In genomic region chr7:100950481-100951010, GRCm38 (mm10) we compare ENCODE assay signal across 7 mouse cellular contexts. TPM values are rescaled to one million over a fixed set of nuclear protein-coding genes. Genes with fewer than 3 reads are reported as not detected.
DNase-seq lines count a peak whose midpoint lies in the region; ATAC-seq lines count a peak whose summit lies in the region.

No protein-coding gene starts in this region.

- H3K9ac ChIP-seq in intestine, embryonic 15.5 days = no peak overlapping the region

- H3K27ac ChIP-seq in intestine, embryonic 15.5 days = peak overlapping the region; percentile 68

- peaks cover 20% of the 10 kb centered on the region for H3K4me1 ChIP-seq in intestine, embryonic 15.5 days (replicated peaks)

- intact Hi-C loops in left cerebral cortex, postnatal 36 days (cut with DNase I) = no loop called here

- no peak overlapping the region for H3K4me2 ChIP-seq in intestine, embryonic 15.5 days (replicated peaks)

- no peaks in the 10 kb centered on the region for H3K36me3 ChIP-seq in intestine, embryonic 15.5 days

- no peaks in the 10 kb centered on the region for H3K27me3 ChIP-seq in intestine, embryonic 15.5 days (replicated peaks)

- 38% methylated on average over 12 of the region's 12 CpGs for WGBS in intestine, embryonic 15.5 days

- peak; percentile 14 for DNase-seq in 3134 (ENCODE audit: extremely low read depth, insufficient read length, low spot score)
- DNase-seq in CD4-positive helper T cell, adult 2 months (ENCODE audit: low read depth, low spot score) = peak; percentile 15
- DNase-seq in lung, postnatal 36 days = peak; percentile 72
- no peak for DNase-seq in Muller cell, postnatal 12 days (ENCODE audit: inconsistent ontology term)
- DNase-seq in left cerebral cortex, postnatal 36 days (ENCODE audit: low spot score in 2 of 2) = no peak
- no peak for DNase-seq in testis, postnatal 14 days (ENCODE audit: low spot score)

- no peaks in the 10 kb centered on the region for H3K9me3 ChIP-seq in intestine, embryonic 15.5 days

- H3K4me3 ChIP-seq in intestine, embryonic 15.5 days (replicated peaks) = no peak overlapping the region

- ATAC-seq in intestine, embryonic 15.5 days = peak; percentile 55

RNA-seq across cellular contexts. Expression of gene Arhgef17, which starts 18.6 kb away (rescaled TPM):
- 5.0 and 6.0 TPM in 2 replicates for polyA plus RNA-seq in intestine, embryonic 15.5 days (2015; fragmentation: Nextera tagmentation; extraction: Ambion mirVana)
- 100 to 1,000 TPM; 128 to 134 TPM for total RNA-seq in left cerebral cortex, postnatal 36 days (2021)

RNA-seq across cellular contexts. Expression of gene P2ry6, which starts 23.9 kb away (rescaled TPM):
- 8.4 and 10.4 TPM in 2 replicates for polyA plus RNA-seq in intestine, embryonic 15.5 days (2015; fragmentation: Nextera tagmentation; extraction: Ambion mirVana)
- total RNA-seq in left cerebral cortex, postnatal 36 days (2021) = 1 to 10 TPM; 3.3 to 3.8 TPM

Comparison
In these comparisons a context has a peak if more than half of its experiments do, and no peak if none do; other contexts are left out.
1. DNase-seq: peak in 3134 (single experiment), CD4-positive helper T cell, adult 2 months (single experiment) and lung, postnatal 36 days (single experiment); none in Muller cell, postnatal 12 days (single experiment), left cerebral cortex, postnatal 36 days (0 of 2) and testis, postnatal 14 days (single experiment).